Mouse (Mus musculus) erythroid progenitor cell, adult 5-6 weeks (primary cell): ENCODE results near the gene Hrc. TPM values are rescaled to one million over a fixed set of nuclear protein-coding genes. Genes with fewer than 3 reads are reported as not detected.

Source experiments
- ATAC-seq: replicated peaks from 2 replicates; pipeline ENCODE4 v1.8.0; 2016; ENCODE audit warnings: moderate number of reproducible peaks, mild to moderate bottlenecking, moderate TSS enrichment, inconsistent platforms; ENCODE audit not compliant: poor library complexity, low FRiP score, severe bottlenecking
- total RNA-seq, 2 experiments: library from RNA; stranded (forward) in 1 of 2; stranded (reverse) in 1 of 2; fragments of 150-400 nt in 1 of 2; fragments of 186-747, 209-891 nt in 1 of 2; gene quantifications; 2 replicates each; pipeline versions ENCODE4 v1.2.3 to v1.2.4; 2015 to 2017; ENCODE audit warnings: low replicate concordance in 2 of 2

Gene Hrc
- total RNA-seq, 2 experiments from 2014 or later, result not detected

DNA sequence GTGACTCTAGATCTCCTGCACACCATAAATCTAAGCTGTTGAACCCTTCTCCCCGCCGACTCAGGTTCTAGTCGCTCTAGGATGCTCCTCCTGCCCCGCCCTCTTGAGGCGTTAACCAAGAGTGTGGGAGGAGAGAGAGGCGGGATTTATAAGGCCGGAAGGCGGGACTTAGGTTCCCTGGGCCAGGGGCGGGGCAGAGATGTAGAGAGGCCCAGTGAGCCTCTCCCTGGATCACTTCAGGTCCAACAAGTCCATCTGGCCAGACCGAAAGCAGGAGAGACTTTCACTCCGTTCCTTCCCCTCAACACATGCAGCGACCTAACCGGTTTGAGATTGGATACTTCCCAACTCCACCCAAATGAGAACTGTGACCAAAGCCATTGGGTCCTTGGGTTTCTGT lies 27.7 kb downstream of the Hrc start:
- no peak for ATAC-seq

DNA sequence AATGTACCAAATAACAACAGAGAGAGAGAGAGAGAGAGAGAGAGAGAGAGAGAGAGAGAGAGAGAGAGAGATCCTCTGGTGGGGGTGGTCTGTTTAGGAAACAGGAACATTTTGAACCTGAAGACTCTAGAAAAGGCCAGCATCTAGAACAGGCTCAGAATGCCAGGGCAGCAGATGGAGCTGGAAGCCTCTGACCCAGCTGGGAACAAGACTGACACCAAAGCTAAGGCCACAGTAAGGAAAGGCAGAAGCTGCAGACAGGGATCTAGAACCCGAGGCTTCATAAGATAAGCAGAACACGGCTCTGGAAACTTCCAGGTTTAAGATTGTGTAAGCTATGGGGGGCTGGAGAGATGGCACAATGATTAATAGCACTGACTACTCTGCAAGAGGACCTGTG lies 28.9 kb downstream of the Hrc start:
- ATAC-seq, result no peak

DNA sequence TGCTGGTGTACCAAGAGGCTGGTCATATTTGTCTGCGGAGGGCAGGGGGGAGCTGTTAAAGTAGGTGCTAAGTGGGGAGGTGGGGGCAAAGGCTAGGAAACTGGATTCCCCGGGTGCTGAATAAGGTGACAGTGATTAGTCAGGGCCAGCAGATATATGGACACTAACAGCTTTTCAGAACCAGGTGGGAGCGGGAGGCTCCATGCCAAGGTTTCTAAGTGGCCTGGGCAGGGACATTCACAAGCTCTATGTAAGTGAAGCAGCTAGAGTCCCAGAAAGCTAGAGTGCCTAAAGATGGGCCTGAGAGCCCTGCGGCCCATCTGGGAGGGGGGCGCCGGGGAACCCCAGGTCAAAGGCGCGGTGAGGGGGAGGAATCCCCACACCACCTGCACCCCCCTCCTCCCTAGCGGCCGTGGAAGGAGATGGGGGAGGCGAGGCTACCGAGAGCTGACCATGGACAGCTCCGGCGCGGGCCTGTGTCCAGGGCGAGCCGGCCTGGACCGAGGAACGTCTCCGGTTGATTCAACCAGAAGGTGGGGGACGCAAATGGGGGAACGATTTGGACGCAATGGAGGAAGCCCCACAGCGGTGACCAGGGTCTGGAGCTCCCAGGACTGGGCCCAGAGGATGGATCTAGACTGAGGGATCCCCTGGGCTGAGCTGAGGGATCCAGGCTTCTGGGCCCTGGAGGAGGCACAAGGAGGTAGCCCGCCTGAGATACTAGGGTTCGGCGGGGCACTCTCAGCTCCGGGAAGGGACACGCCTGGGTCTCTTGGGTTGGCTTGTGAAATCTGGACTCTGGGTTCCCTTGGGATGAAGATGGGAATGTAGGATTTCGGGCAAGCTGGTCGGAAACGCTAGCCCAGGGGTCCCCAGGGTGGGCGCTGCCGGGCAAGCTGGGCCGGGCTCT lies 30.9 kb downstream of the Hrc start:
- ATAC-seq, result no peak

DNA sequence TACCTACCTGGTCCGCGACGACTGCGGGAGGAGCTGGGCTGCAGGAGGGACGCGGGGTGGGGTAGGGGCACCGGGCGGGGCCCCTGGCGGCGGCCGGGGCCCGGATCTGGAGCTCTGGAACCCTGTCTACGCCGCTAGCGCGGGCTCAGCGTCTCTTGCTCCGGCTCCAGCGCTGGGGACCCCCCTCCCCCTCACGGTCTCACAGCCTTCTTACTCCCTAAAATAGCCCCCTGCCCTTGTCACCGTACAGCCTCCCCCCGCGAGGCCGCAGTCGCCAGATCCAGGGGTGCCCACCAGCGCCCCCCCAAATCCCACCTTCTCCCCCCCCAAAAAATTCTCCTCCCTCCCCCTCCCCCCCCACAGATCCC lies 31.5 kb downstream of the Hrc start, which contains the start of gene Ppfia3:
Gene Ppfia3 (minus strand): TSS at position 368 of the 368 bp plus-strand sequence.
- no peak for ATAC-seq

DNA sequence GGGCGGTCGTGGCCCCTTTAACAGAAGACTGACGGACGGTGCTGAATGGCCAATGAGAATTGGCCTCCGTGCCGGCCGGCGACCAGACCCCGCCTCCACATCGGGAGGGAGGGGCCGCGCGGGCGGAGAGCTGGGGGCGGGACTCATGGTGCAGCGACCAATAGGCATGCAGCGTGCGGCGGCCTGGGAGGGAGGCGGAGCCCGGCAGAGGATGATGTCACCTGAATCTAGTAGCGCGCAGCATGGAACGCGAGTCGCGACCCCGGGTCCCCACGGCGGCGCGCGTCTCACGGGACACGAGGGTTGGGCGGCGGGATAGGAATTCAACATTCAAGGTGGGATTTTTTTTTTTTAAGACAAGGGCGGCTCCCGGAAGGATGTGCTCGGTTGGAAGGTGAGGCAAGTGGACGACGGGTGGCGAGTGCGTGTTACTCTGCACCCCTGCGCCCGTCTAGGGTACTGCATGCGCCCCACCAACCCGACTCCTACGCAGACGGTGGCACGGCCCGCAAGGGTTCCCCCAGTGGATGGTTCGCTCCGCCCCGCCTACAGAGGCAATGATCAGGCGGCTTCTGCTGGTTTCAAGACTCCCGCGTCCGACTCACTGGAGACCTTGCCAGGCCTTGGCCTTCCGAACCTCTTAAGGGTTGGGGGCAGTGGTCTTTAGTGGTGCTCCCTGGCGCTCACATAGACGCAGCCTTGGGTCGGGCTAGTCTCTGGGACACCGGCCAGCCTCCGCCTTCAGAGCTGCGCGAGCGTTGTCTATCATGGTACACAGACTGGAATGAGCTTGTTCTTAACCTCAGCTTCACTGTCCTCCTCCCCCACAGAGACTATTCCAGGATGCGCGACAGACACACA lies 32.2 kb downstream of the Hrc start:
- ATAC-seq, result peak; percentile 91

DNA sequence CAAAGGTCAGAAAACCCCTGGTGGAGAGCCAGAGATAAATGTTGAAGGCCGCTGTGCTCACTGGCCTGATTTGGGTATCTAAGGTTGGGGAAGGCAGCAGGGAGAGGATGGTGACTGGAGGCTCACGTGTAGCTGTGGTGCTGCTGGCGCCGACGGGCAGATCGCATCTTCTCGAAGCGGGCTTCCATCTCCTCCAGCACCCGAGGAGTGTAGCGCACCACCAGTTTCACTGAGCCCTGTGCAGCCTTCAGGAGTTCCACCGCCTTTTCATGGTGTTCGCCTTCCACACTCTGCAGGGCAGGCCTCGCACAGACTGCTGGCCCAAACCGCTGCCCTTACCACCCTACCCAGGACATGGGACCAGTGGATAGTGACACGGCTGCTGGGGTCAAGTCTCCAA lies 33.1 kb downstream of the Hrc start:
- ATAC-seq, result no peak

DNA sequence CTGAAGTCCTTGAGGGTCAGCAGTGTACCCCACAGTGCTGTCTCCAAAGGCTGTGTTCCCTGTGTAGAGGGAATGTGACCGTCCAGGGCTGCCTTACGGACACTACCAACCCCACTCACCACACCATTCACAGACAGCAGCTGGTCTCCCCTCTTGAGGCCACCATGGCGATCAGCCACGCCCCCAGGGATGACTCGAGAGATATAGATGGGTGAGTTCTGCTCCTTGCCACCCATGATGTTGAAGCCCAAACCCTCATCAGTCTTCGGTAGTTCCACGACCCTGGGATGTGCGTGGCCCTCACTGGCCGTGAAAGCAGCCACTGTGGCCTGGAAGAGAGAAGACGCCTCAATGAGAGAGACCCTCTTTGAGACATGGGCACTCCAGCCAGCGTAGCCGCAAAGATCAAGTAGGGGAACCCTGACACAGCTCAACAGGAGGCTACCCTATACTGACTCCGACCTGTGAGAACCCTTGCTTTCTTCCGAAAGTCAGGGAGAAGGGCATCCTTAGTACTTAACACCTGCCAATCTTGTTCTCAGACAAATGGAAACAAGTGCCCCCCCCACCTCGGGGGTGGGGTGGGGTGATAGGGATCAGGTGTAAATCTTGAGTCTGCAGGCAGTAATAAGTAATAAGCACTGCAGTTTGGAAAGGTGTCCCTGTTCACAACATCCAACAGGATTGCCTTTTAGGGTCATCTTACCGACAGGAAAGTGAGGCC lies 34.1 kb downstream of the Hrc start:
- no peak for ATAC-seq

DNA sequence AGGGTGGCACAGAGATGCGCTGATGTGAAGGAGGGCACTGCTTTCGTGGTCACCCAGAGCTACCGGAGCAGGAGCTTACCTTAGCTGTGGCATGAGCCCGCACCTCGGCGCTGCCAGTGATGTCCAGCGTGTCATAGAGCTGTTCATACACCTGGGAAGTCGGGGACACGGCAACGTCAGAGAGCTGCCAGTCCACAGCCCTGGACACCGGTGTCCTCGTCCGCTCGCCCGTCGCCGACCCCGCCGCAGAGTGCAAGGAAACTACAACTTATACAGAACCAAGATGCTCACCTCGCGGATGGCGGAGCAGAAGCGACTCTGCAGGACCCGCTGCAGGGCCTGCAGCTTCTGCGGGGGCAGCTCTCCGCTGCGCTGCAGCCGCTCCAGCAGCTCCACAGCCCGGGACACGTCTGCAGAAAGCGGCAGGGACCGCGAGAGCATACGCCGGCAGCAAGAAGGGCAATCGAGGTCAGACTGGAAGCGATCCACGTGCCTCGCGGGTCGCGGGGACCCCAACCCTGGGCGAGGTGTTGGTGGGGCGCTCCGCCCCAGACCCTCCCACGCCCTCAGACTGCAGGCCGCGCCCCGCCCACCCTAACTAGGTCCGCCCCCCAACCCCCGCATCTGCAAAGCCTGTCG lies 34.9 kb downstream of the Hrc start:
- ATAC-seq, result no peak

DNA sequence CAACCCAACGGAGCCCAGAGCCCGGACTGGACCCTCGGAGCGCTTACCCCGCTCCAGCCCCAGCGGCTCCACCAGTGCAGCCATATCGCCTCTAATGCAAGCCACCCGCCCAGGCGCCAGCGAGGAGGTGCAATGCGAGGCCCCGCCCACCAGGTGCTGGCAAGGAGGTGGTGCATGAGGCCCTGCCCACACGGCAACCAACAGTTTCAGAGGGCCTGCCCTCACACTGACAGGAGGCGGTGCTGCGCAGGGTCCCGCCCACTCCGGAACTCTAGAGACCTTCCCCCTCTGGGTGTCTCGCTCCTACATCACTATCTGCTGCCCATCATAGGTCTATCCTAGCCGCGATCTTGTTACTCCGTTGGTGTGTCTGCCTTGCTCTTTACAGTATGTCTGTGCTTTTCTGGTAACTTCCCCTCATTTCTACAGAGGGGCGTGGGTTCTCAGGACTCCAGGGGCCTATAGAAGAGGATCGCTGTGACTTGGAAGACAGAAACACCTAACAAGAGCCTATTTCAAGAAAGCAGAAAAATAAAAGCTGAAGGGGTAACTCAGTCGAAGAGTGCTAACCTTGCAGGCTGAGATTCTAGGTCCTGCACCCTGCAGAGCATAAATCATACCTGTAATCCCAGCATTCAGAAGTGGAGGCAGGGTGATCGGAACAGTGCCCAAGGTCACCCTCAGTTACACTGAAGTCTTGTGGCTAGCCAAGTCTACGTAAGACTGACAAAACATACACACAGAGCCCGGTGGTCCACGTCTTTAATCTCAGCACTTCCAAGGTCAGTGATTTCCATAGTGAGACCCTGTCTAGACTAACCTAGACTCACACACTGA lies 35.6 kb downstream of the Hrc start, which contains the start of gene Lin7b:
Gene Lin7b (minus strand): TSS at position 109 of the 837 bp plus-strand sequence.
- ATAC-seq, result peak; percentile 61

DNA sequence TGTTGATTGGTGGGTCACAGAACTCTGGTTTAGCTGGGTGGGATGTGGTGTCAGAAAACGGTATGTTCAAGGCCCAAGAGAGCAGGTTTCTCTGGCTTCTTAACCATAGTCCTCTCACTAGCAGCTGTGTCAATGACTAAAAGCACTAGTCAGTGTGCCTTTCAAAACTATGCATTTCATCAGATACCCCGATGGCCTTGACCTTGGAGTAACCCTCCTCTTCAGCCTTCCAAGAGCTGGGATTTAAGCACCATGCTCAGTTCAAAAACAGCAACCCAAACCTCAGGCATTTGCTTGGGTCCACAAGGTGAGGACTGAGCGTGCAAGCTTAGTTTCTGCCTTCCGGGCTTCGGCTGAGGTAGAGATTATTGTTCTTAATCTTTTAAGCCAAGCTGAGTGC lies 37.3 kb downstream of the Hrc start:
- no peak for ATAC-seq

DNA sequence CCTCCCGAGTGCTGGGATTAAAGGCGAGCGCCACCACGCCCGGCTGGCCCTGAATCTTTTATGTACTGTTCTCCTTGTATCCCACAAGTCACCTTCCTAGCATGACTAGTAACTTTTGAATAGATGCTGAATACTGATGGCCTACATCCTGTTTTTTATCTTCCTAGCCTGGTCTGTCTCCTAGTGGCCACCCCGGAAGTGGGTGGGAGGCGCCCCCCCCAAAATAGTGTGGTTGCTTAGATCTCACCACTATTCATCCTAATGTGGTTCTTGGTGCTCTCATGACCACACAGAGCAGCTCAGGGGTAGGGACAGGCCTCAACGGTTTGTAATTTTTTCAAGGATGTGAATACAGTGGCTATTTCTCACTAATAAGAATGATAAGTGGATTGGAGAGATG lies 39.5 kb downstream of the Hrc start:
- ATAC-seq, result no peak

DNA sequence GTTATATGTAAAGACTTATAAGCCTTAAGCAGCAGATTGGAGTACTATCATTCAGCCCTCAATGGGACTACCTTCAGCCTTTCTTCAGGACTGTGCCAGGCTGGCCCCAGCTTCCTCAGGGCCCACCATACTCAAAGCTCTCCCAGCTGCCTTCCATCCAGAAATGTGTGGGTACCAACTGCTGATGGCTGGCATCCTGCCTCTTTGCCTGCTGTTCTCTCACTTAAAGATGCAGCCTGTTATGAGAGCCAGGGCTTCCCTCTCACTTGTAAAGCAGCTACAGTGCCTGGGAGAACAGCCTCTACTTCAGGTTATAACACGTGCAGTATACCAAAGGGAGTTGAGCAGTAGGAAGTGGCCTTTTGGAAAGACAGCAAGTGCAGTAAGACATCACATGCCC lies 41.0 kb downstream of the Hrc start:
- ATAC-seq, result no peak

DNA sequence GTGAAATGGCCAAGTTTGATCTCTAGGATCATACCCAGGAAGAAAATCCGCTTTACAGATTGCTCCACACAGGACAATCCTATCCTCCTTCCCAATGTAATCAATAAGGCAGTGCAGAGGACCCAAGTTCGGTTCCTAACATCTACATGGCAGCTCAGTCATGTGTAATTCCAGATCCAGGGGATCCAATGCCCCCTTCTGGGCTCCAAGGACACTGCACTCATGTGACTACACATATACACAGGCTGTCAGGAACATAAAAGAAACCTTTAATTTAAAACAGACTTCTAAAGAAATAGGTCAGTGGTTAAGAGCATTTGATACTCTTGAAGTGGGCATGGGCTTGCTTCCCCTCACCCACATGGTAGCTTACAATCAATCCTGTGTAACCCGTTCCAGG lies 51.0 kb downstream of the Hrc start:
- no peak for ATAC-seq

Other genes with a start within 250 kb of the Hrc start
Only the 30 nearest of the 36 such genes appear.
- not detected in 2 replicates for gene Gm45713, start 199.1 kb upstream of the Hrc start, total RNA-seq (2015; ENCODE audit: low replicate concordance)
- gene Gm45713, start 199.1 kb upstream of the Hrc start, total RNA-seq (2017; ENCODE audit: low replicate concordance), result 0.98 and 2.3 TPM in 2 replicates
- gene Flt3l, start 198.9 kb upstream of the Hrc start, total RNA-seq (2015; ENCODE audit: low replicate concordance), result 3.6 and 17.2 TPM in 2 replicates
- 0.23 and 4.5 TPM in 2 replicates for gene Flt3l, start 198.9 kb upstream of the Hrc start, total RNA-seq (2017; ENCODE audit: low replicate concordance)
- 58.7 and 96.4 TPM in 2 replicates for gene Pih1d1, start 181.0 kb upstream of the Hrc start, total RNA-seq (2015; ENCODE audit: low replicate concordance)
- gene Pih1d1, start 181.0 kb upstream of the Hrc start, total RNA-seq (2017; ENCODE audit: low replicate concordance), result 6.8 and 8.7 TPM in 2 replicates
- gene Aldh16a1, start 180.7 kb upstream of the Hrc start, total RNA-seq (2015; ENCODE audit: low replicate concordance), result 24.5 and 29.3 TPM in 2 replicates
- 12.4 and 14.1 TPM in 2 replicates for gene Aldh16a1, start 180.7 kb upstream of the Hrc start, total RNA-seq (2017; ENCODE audit: low replicate concordance)
- not detected in 2 replicates for gene Slc17a7, start 171.3 kb upstream of the Hrc start, total RNA-seq (2015; ENCODE audit: low replicate concordance)
- not detected in 2 replicates for gene Slc17a7, start 171.3 kb upstream of the Hrc start, total RNA-seq (2017; ENCODE audit: low replicate concordance)
- gene Gfy, start 155.7 kb upstream of the Hrc start, total RNA-seq (2015; ENCODE audit: low replicate concordance), result not detected in 2 replicates
- gene Gfy, start 155.7 kb upstream of the Hrc start, total RNA-seq (2017; ENCODE audit: low replicate concordance), result not detected in 2 replicates
- gene Pth2, start 154.3 kb upstream of the Hrc start, total RNA-seq (2015; ENCODE audit: low replicate concordance), result not detected in 2 replicates
- not detected in 2 replicates for gene Pth2, start 154.3 kb upstream of the Hrc start, total RNA-seq (2017; ENCODE audit: low replicate concordance)
- gene Ccdc155, start 130.4 kb upstream of the Hrc start, total RNA-seq (2015; ENCODE audit: low replicate concordance), result not detected in 2 replicates
- gene Ccdc155, start 130.4 kb upstream of the Hrc start, total RNA-seq (2017; ENCODE audit: low replicate concordance), result not detected in 2 replicates
- gene Dkkl1, start 123.1 kb upstream of the Hrc start, total RNA-seq (2015; ENCODE audit: low replicate concordance), result 6.3 and 8.6 TPM in 2 replicates
- 0.77 TPM in 1 of 2 replicates, not detected in the other for gene Dkkl1, start 123.1 kb upstream of the Hrc start, total RNA-seq (2017; ENCODE audit: low replicate concordance)
- not detected in 2 replicates for gene Tead2, start 119.5 kb upstream of the Hrc start, total RNA-seq (2015; ENCODE audit: low replicate concordance)
- gene Tead2, start 119.5 kb upstream of the Hrc start, total RNA-seq (2017; ENCODE audit: low replicate concordance), result not detected in 2 replicates
- 82.2 and 86.1 TPM in 2 replicates for gene Cd37, start 96.2 kb upstream of the Hrc start, total RNA-seq (2015; ENCODE audit: low replicate concordance)
- 21.1 and 54.8 TPM in 2 replicates for gene Cd37, start 96.2 kb upstream of the Hrc start, total RNA-seq (2017; ENCODE audit: low replicate concordance)
- not detected in 2 replicates for gene Slc6a16, start 94.2 kb upstream of the Hrc start, total RNA-seq (2015; ENCODE audit: low replicate concordance)
- not detected in 2 replicates for gene Slc6a16, start 94.2 kb upstream of the Hrc start, total RNA-seq (2017; ENCODE audit: low replicate concordance)
- gene Slc6a21, start 57.8 kb upstream of the Hrc start, total RNA-seq (2015; ENCODE audit: low replicate concordance), result not detected in 2 replicates
- not detected in 2 replicates for gene Slc6a21, start 57.8 kb upstream of the Hrc start, total RNA-seq (2017; ENCODE audit: low replicate concordance)
- not detected in 2 replicates for gene Trpm4, start 1.5 kb upstream of the Hrc start, total RNA-seq (2015; ENCODE audit: low replicate concordance)
- not detected in 2 replicates for gene Trpm4, start 1.5 kb upstream of the Hrc start, total RNA-seq (2017; ENCODE audit: low replicate concordance)
- gene Ppfia3, start 31.7 kb downstream of the Hrc start, total RNA-seq (2015; ENCODE audit: low replicate concordance), result not detected in 2 replicates
- gene Ppfia3, start 31.7 kb downstream of the Hrc start, total RNA-seq (2017; ENCODE audit: low replicate concordance), result not detected in 2 replicates
- not detected in 2 replicates for gene Lin7b, start 35.3 kb downstream of the Hrc start, total RNA-seq (2015; ENCODE audit: low replicate concordance)
- not detected in 2 replicates for gene Lin7b, start 35.3 kb downstream of the Hrc start, total RNA-seq (2017; ENCODE audit: low replicate concordance)
- gene Snrnp70, start 60.5 kb downstream of the Hrc start, total RNA-seq (2015; ENCODE audit: low replicate concordance), result 143 and 194 TPM in 2 replicates
- 312 and 348 TPM in 2 replicates for gene Snrnp70, start 60.5 kb downstream of the Hrc start, total RNA-seq (2017; ENCODE audit: low replicate concordance)
- gene Kcna7, start 70.4 kb downstream of the Hrc start, total RNA-seq (2015; ENCODE audit: low replicate concordance), result not detected in 2 replicates
- not detected in 2 replicates for gene Kcna7, start 70.4 kb downstream of the Hrc start, total RNA-seq (2017; ENCODE audit: low replicate concordance)
- gene Ntf5, start 78.4 kb downstream of the Hrc start, total RNA-seq (2015; ENCODE audit: low replicate concordance), result not detected in 2 replicates
- not detected in 2 replicates for gene Ntf5, start 78.4 kb downstream of the Hrc start, total RNA-seq (2017; ENCODE audit: low replicate concordance)
- gene Lhb, start 85.5 kb downstream of the Hrc start, total RNA-seq (2015; ENCODE audit: low replicate concordance), result not detected in 2 replicates
- not detected in 2 replicates for gene Lhb, start 85.5 kb downstream of the Hrc start, total RNA-seq (2017; ENCODE audit: low replicate concordance)
- gene Gys1, start 99.6 kb downstream of the Hrc start, total RNA-seq (2015; ENCODE audit: low replicate concordance), result 0.84 and 5.8 TPM in 2 replicates
- gene Gys1, start 99.6 kb downstream of the Hrc start, total RNA-seq (2017; ENCODE audit: low replicate concordance), result 2.1 and 6.2 TPM in 2 replicates
- 39.0 and 53.3 TPM in 2 replicates for gene Ruvbl2, start 102.8 kb downstream of the Hrc start, total RNA-seq (2015; ENCODE audit: low replicate concordance)
- 22.6 and 28.8 TPM in 2 replicates for gene Ruvbl2, start 102.8 kb downstream of the Hrc start, total RNA-seq (2017; ENCODE audit: low replicate concordance)
- 2,156 and 2,353 TPM in 2 replicates for gene Ftl1, start 124.6 kb downstream of the Hrc start, total RNA-seq (2015; ENCODE audit: low replicate concordance)
- gene Ftl1, start 124.6 kb downstream of the Hrc start, total RNA-seq (2017; ENCODE audit: low replicate concordance), result 950 and 960 TPM in 2 replicates
- 10.1 and 43.6 TPM in 2 replicates for gene Bax, start 131.6 kb downstream of the Hrc start, total RNA-seq (2015; ENCODE audit: low replicate concordance)
- gene Bax, start 131.6 kb downstream of the Hrc start, total RNA-seq (2017; ENCODE audit: low replicate concordance), result 10.3 and 15.9 TPM in 2 replicates
- 0.84 TPM in 1 of 2 replicates, not detected in the other for gene Tulp2, start 146.6 kb downstream of the Hrc start, total RNA-seq (2015; ENCODE audit: low replicate concordance)
- not detected in 2 replicates for gene Tulp2, start 146.6 kb downstream of the Hrc start, total RNA-seq (2017; ENCODE audit: low replicate concordance)
- gene Gm45808, start 151.5 kb downstream of the Hrc start, total RNA-seq (2015; ENCODE audit: low replicate concordance), result not detected in 2 replicates
- gene Gm45808, start 151.5 kb downstream of the Hrc start, total RNA-seq (2017; ENCODE audit: low replicate concordance), result 4.9 TPM in 1 of 2 replicates, not detected in the other
- 0.42 and 3.6 TPM in 2 replicates for gene Dhdh, start 153.5 kb downstream of the Hrc start, total RNA-seq (2015; ENCODE audit: low replicate concordance)
- gene Dhdh, start 153.5 kb downstream of the Hrc start, total RNA-seq (2017; ENCODE audit: low replicate concordance), result 1.0 and 1.6 TPM in 2 replicates
- gene Nucb1, start 175.1 kb downstream of the Hrc start, total RNA-seq (2015; ENCODE audit: low replicate concordance), result 164 and 168 TPM in 2 replicates
- 789 and 905 TPM in 2 replicates for gene Nucb1, start 175.1 kb downstream of the Hrc start, total RNA-seq (2017; ENCODE audit: low replicate concordance)
- gene Ppp1r15a, start 191.0 kb downstream of the Hrc start, total RNA-seq (2015; ENCODE audit: low replicate concordance), result 814 and 867 TPM in 2 replicates
- gene Ppp1r15a, start 191.0 kb downstream of the Hrc start, total RNA-seq (2017; ENCODE audit: low replicate concordance), result 569 and 633 TPM in 2 replicates
- 7.2 TPM in 1 of 2 replicates, not detected in the other for gene Plekha4, start 191.0 kb downstream of the Hrc start, total RNA-seq (2015; ENCODE audit: low replicate concordance)
- 0.08 and 0.90 TPM in 2 replicates for gene Plekha4, start 191.0 kb downstream of the Hrc start, total RNA-seq (2017; ENCODE audit: low replicate concordance)